ENCODE assay signal across 12 mouse cellular contexts in genomic region chr2:146347942-146348341, GRCm38 (mm10).
DNase-seq lines count a peak whose midpoint lies in the region; ATAC-seq and TF ChIP-seq lines count a peak whose summit lies in the region.
"Had no signal": no experiment of that assay in that cellular context is flagged by ENCODE, and none has a peak within 500 bp of the region (broad histone marks: within the 10 kb centered on the region; RNA-seq: fewer than 3 reads in every experiment).

No protein-coding gene starts in this region.

- no peaks in the 10 kb centered on the region for H3K9me3 ChIP-seq in neural tube, embryonic 12.5 days
- no peaks in the 10 kb centered on the region for H3K9me3 ChIP-seq in forebrain, postnatal 0 days (ENCODE audit: low read length)

- H3K27me3 ChIP-seq in neural tube, embryonic 12.5 days (replicated peaks): no peaks in the 10 kb centered on the region
- no peaks in the 10 kb centered on the region for H3K27me3 ChIP-seq in forebrain, postnatal 0 days (ENCODE audit: insufficient read depth, low read length)

- WGBS in neural tube, embryonic 12.5 days: 30% methylated on average over 2 of the region's 2 CpGs
- 24% methylated on average over 2 of the region's 2 CpGs for WGBS in forebrain, postnatal 0 days

- no peak overlapping the region for H3K4me3 ChIP-seq in neural tube, embryonic 12.5 days
- H3K4me3 ChIP-seq in forebrain, postnatal 0 days (ENCODE audit: low read depth, low read length): no peak overlapping the region

- H3K9ac ChIP-seq in neural tube, embryonic 12.5 days: no peak overlapping the region
- H3K9ac ChIP-seq in forebrain, postnatal 0 days: no peak overlapping the region
- H3K9ac ChIP-seq: lung, embryonic 14.5 days had no signal

- TF ChIP-seq CTCF in forebrain, postnatal 0 days (IDR thresholded peaks at IDR 0.05; ENCODE audit: low read depth): no peak

- H3K4me1 ChIP-seq in neural tube, embryonic 12.5 days: peaks cover 9% of the 10 kb centered on the region; the same call in 1 of the 2 replicates
- H3K4me1 ChIP-seq in forebrain, postnatal 0 days (ENCODE audit: insufficient read depth): no peaks in the 10 kb centered on the region

- H3K4me2 ChIP-seq in neural tube, embryonic 12.5 days (replicated peaks): no peak overlapping the region
- no peak overlapping the region for H3K4me2 ChIP-seq in forebrain, postnatal 0 days (ENCODE audit: low read depth)
- H3K4me2 ChIP-seq: lung, embryonic 14.5 days had no signal

- H3K36me3 ChIP-seq in neural tube, embryonic 12.5 days: peaks cover 7% of the 10 kb centered on the region
- peaks cover 38% of the 10 kb centered on the region for H3K36me3 ChIP-seq in forebrain, postnatal 0 days (ENCODE audit: insufficient read depth)

- no peak for DNase-seq in neural tube, embryonic 10.5 days (ENCODE audit: extremely low spot score, low spot score)
- DNase-seq in forebrain, postnatal 0 days: peak; percentile 59
- DNase-seq in layer of hippocampus, postnatal 36 days: peak; percentile 35 to 44
- peak; percentile 15 for DNase-seq in right cerebral cortex, postnatal 25 days
- no peak for DNase-seq in urinary bladder, postnatal 36 days (ENCODE audit: low spot score in 2 of 2)
- DNase-seq in natural killer cell, adult 2 months (ENCODE audit: low spot score in 2 of 2): no peak
- no peak for DNase-seq in cerebellum, postnatal 10 days
- DNase-seq: adrenal gland, postnatal 10 days; kidney, adult 18-20 months; lung, embryonic 14.5 days; thymus, postnatal 14 days had no signal

- H3K27ac ChIP-seq in neural tube, embryonic 12.5 days: no peak overlapping the region
- H3K27ac ChIP-seq in forebrain, postnatal 0 days (ENCODE audit: low read depth, low read length): no peak overlapping the region

- ATAC-seq in neural tube, embryonic 12.5 days (ENCODE audit: low FRiP score, low read depth): peak; percentile 88
- ATAC-seq in forebrain, postnatal 0 days: peak; percentile 95

Comparison
In these comparisons a context has a peak if more than half of its experiments do, and no peak if none do; other contexts are left out.
1. DNase-seq: peak in forebrain, postnatal 0 days (single experiment), layer of hippocampus, postnatal 36 days (2 of 2) and right cerebral cortex, postnatal 25 days (single experiment); none in neural tube, embryonic 10.5 days (single experiment), urinary bladder, postnatal 36 days (0 of 2), natural killer cell, adult 2 months (0 of 2) and cerebellum, postnatal 10 days (0 of 2).